Mouse (Mus musculus) embryonic fibroblast, embryonic 13.5 days (primary cell): Measurements from ENCODE around the gene Kif13a.

Source experiments
- CTCF ChIP-seq: IDR thresholded peaks from 2 replicates; pipeline ENCODE4 v1.5.1; 2011; ENCODE audit warnings: mild to moderate bottlenecking, control low read depth, low read length, moderate library complexity, borderline replicate concordance; ENCODE audit not compliant: insufficient read depth
- POLR2A ChIP-seq: IDR thresholded peaks from 2 replicates; pipeline ENCODE4 v1.6.1; 2011; ENCODE audit warnings: low read depth, mild to moderate bottlenecking, control low read depth, low read length, moderate library complexity

GRCm38 (mm10) chr13:46951212-46951611 lies 21.5 kb upstream of the Kif13a start:
- TF ChIP-seq CTCF (no peak), POLR2A (no peak)
